Mouse (Mus musculus) heart, embryonic 13.5 days (tissue): ENCODE measurements at regions not wholly inside any gene's neighbourhood (a gene's known extent, or its start where the extent isn't known, plus 50 kb on each side); places are given as distances from the start of the nearest gene placed in this dataset.

Source experiments
- ATAC-seq: fragments of 200-750 bp; cut with Nextera tagmentation; 2 replicates; pipeline ENCODE4 v1.8.0; 2017; ENCODE audit warnings: moderate TSS enrichment; ENCODE audit not compliant: insufficient number of reproducible peaks, low FRiP score, low TSS enrichment; ENCODE audit errors: extremely low read depth
- H3K27ac ChIP-seq: fragments of 300-500 bp; sonication (generic); replicated peaks from 2 replicates; pipeline ENCODE4 v1.5.1; 2015; ENCODE audit warnings: moderate library complexity, mild to moderate bottlenecking, inconsistent platforms
- H3K27me3 ChIP-seq: fragments of 300-500 bp; sonication (generic); replicated peaks from 2 replicates; pipeline ENCODE4 v1.6.1; 2015; ENCODE audit warnings: mild to moderate bottlenecking, inconsistent platforms
- H3K36me3 ChIP-seq: fragments of 300-500 bp; sonication (generic); 2 replicates; pipeline ENCODE4 v1.6.1; 2015; ENCODE audit warnings: mild to moderate bottlenecking, inconsistent platforms
- H3K4me1 ChIP-seq: fragments of 300-500 bp; sonication (generic); 2 replicates; pipeline ENCODE4 v1.6.1; 2015; ENCODE audit warnings: inconsistent platforms
- H3K4me2 ChIP-seq: fragments of 300-500 bp; sonication (generic); 2 replicates; pipeline ENCODE4 v1.6.1; 2015; ENCODE audit warnings: inconsistent platforms, mild to moderate bottlenecking, moderate library complexity
- H3K4me3 ChIP-seq: fragments of 300-500 bp; sonication (generic); 2 replicates; pipeline ENCODE4 v1.5.1; 2015; ENCODE audit warnings: moderate library complexity, mild to moderate bottlenecking, inconsistent platforms
- H3K9ac ChIP-seq: fragments of 300-500 bp; sonication (generic); 2 replicates; pipeline ENCODE4 v1.6.1; 2015; ENCODE audit warnings: inconsistent platforms, mild to moderate bottlenecking, moderate library complexity
- H3K9me3 ChIP-seq: fragments of 300-500 bp; sonication (generic); 2 replicates; pipeline ENCODE4 v1.6.1; 2016; ENCODE audit warnings: inconsistent platforms
- WGBS: fragments of 180-500 bp; shearing (Covaris S2); methylation state at CpG from one replicate; pipeline ENCODE4 v1.1.7; 2015; ENCODE audit warnings: mixed read lengths; 5-methylcytosine and 5-hydroxymethylcytosine counted together

- 85% methylated on average over 3 of the region's 3 CpGs for WGBS
- Histone ChIP-seq H3K4me3 (no peak overlapping the region), H3K36me3 (no peaks in the 10 kb centered on the region), H3K27me3 (no peaks in the 10 kb centered on the region), H3K9me3 (no peaks in the 10 kb centered on the region), H3K4me2 (no peak overlapping the region), H3K9ac (no peak overlapping the region), H3K4me1 (no peaks in the 10 kb centered on the region), H3K27ac (no peak overlapping the region)
- ATAC-seq = no peak
These were observed 526.8 kb downstream of the Lmo4 start for GRCm38 (mm10) chr3:143678186-143678585.

GRCm38 (mm10) chr3:143674855-143675254, 530.2 kb downstream of the Lmo4 start:
- no peaks in the 10 kb centered on the region for H3K36me3 ChIP-seq
- ATAC-seq = no peak
- no peaks in the 10 kb centered on the region for H3K4me1 ChIP-seq
- no peak overlapping the region for H3K9ac ChIP-seq
- no peak overlapping the region for H3K27ac ChIP-seq
- no peaks in the 10 kb centered on the region for H3K9me3 ChIP-seq
- 80% methylated on average over 3 of the region's 3 CpGs for WGBS
- no peaks in the 10 kb centered on the region for H3K27me3 ChIP-seq
- H3K4me2 ChIP-seq = no peak overlapping the region
- no peak overlapping the region for H3K4me3 ChIP-seq

- WGBS = 82% methylated on average over 7 of the region's 7 CpGs
- no peak overlapping the region for H3K27ac ChIP-seq
- no peak for ATAC-seq
- no peaks in the 10 kb centered on the region for H3K36me3 ChIP-seq
- no peaks in the 10 kb centered on the region for H3K4me1 ChIP-seq
- H3K27me3 ChIP-seq = no peaks in the 10 kb centered on the region
- H3K4me2 ChIP-seq = no peak overlapping the region
- no peak overlapping the region for H3K9ac ChIP-seq
- no peaks in the 10 kb centered on the region for H3K9me3 ChIP-seq
- H3K4me3 ChIP-seq = no peak overlapping the region
These were observed 530.6 kb downstream of the Lmo4 start for GRCm38 (mm10) chr3:143674446-143674845.

- no peak overlapping the region for H3K9ac ChIP-seq
- 69% methylated on average over 5 of the region's 5 CpGs for WGBS
These were observed 542.9 kb downstream of the Lmo4 start for GRCm38 (mm10) chr3:143662041-143662685.

GRCm38 (mm10) chr3:143659421-143659978, 545.5 kb downstream of the Lmo4 start:
- 65% methylated on average over 8 of the region's 8 CpGs for WGBS
- Histone ChIP-seq H3K4me1 (no peaks in the 10 kb centered on the region), H3K9me3 (no peaks in the 10 kb centered on the region), H3K4me3 (no peak overlapping the region), H3K27ac (no peak overlapping the region), H3K4me2 (no peak overlapping the region), H3K36me3 (no peaks in the 10 kb centered on the region), H3K27me3 (no peaks in the 10 kb centered on the region), H3K9ac (no peak overlapping the region)
- no peak for ATAC-seq

More at GRCm38 (mm10) chr3:143662041-143662685, 542.9 kb downstream of the Lmo4 start:
- no peak for ATAC-seq
- no peaks in the 10 kb centered on the region for H3K27me3 ChIP-seq
- H3K36me3 ChIP-seq = no peaks in the 10 kb centered on the region
- no peak overlapping the region for H3K4me2 ChIP-seq
- H3K27ac ChIP-seq = no peak overlapping the region
- no peaks in the 10 kb centered on the region for H3K9me3 ChIP-seq
- no peak overlapping the region for H3K4me3 ChIP-seq
- no peaks in the 10 kb centered on the region for H3K4me1 ChIP-seq

GRCm38 (mm10) chr3:143647237-143647636, 557.8 kb downstream of the Lmo4 start:
- Histone ChIP-seq H3K4me1 (peaks cover 14% of the 10 kb centered on the region), H3K4me2 (no peak overlapping the region), H3K4me3 (no peak overlapping the region), H3K36me3 (no peaks in the 10 kb centered on the region), H3K27ac (no peak overlapping the region), H3K9me3 (no peaks in the 10 kb centered on the region), H3K27me3 (no peaks in the 10 kb centered on the region), H3K9ac (no peak overlapping the region)
- ATAC-seq = no peak
- 76% methylated on average over 2 of the region's 2 CpGs for WGBS

GRCm38 (mm10) chr3:143646836-143647235, 558.2 kb downstream of the Lmo4 start:
- no peak overlapping the region for H3K9ac ChIP-seq
- H3K9me3 ChIP-seq = no peaks in the 10 kb centered on the region
- H3K4me2 ChIP-seq = no peak overlapping the region
- no peak for ATAC-seq
- peaks cover 14% of the 10 kb centered on the region for H3K4me1 ChIP-seq
- no peak overlapping the region for H3K27ac ChIP-seq
- no peaks in the 10 kb centered on the region for H3K36me3 ChIP-seq
- 50% methylated on average over 7 of the region's 7 CpGs for WGBS
- no peaks in the 10 kb centered on the region for H3K27me3 ChIP-seq
- H3K4me3 ChIP-seq = no peak overlapping the region

GRCm38 (mm10) chr3:143633036-143633435, 572.0 kb downstream of the Lmo4 start:
- Histone ChIP-seq H3K27ac (no peak overlapping the region), H3K27me3 (no peaks in the 10 kb centered on the region), H3K9me3 (no peaks in the 10 kb centered on the region), H3K4me3 (no peak overlapping the region), H3K9ac (no peak overlapping the region), H3K4me1 (no peaks in the 10 kb centered on the region), H3K36me3 (no peaks in the 10 kb centered on the region), H3K4me2 (no peak overlapping the region)
- no peak for ATAC-seq
- 58% methylated on average over 2 of the region's 2 CpGs for WGBS

GRCm38 (mm10) chr3:143631183-143631582, 573.8 kb downstream of the Lmo4 start:
- Histone ChIP-seq H3K4me1 (no peaks in the 10 kb centered on the region), H3K4me3 (no peak overlapping the region), H3K9ac (no peak overlapping the region), H3K27me3 (no peaks in the 10 kb centered on the region), H3K27ac (no peak overlapping the region), H3K36me3 (no peaks in the 10 kb centered on the region), H3K9me3 (no peaks in the 10 kb centered on the region), H3K4me2 (peak overlapping the region; percentile 3)
- ATAC-seq = no peak
- 41% methylated on average over 10 of the region's 10 CpGs for WGBS

- H3K4me1 ChIP-seq = 0 out of 2 replicates have a peak, but pooled peaks cover 3% of the 10 kb centered on the region
- 71% methylated on average over 3 of the region's 3 CpGs for WGBS
- no peak overlapping the region for H3K9ac ChIP-seq
- no peak overlapping the region for H3K27ac ChIP-seq
- no peak overlapping the region for H3K4me3 ChIP-seq
- no peaks in the 10 kb centered on the region for H3K9me3 ChIP-seq
- ATAC-seq = no peak
- H3K27me3 ChIP-seq = peaks cover 3% of the 10 kb centered on the region; the same call in 1 of the 2 replicates
- H3K36me3 ChIP-seq = no peaks in the 10 kb centered on the region
- H3K4me2 ChIP-seq = no peak overlapping the region
These were observed 580.1 kb downstream of the Lmo4 start for GRCm38 (mm10) chr3:143624906-143625305.

GRCm38 (mm10) chr3:143622275-143622674, 582.7 kb downstream of the Lmo4 start:
- Histone ChIP-seq H3K9ac (no peak overlapping the region), H3K4me1 (0 out of 2 replicates have a peak, but pooled peaks cover 3% of the 10 kb centered on the region), H3K4me2 (no peak overlapping the region), H3K4me3 (no peak overlapping the region), H3K9me3 (no peaks in the 10 kb centered on the region), H3K36me3 (no peaks in the 10 kb centered on the region), H3K27ac (no peak overlapping the region), H3K27me3 (peaks cover 4% of the 10 kb centered on the region; the same call in 1 of the 2 replicates)
- no peak for ATAC-seq
- 77% methylated on average over 3 of the region's 3 CpGs for WGBS

- 0 out of 2 replicates have a peak, but pooled peaks cover 3% of the 10 kb centered on the region for H3K4me1 ChIP-seq
- 77% methylated on average over 1 of the region's 1 CpGs for WGBS
- H3K9me3 ChIP-seq = no peaks in the 10 kb centered on the region
These were observed 585.9 kb downstream of the Lmo4 start for GRCm38 (mm10) chr3:143619125-143619524.

More at GRCm38 (mm10) chr3:143619125-143619524, 585.9 kb downstream of the Lmo4 start:
- Histone ChIP-seq H3K4me3 (no peak overlapping the region), H3K9ac (no peak overlapping the region), H3K4me2 (no peak overlapping the region), H3K36me3 (no peaks in the 10 kb centered on the region), H3K27me3 (0 out of 2 replicates have a peak, but pooled peaks cover 4% of the 10 kb centered on the region), H3K27ac (no peak overlapping the region)
- ATAC-seq = no peak
